Comparison of ENCODE assay signal across 16 mouse cellular contexts in genomic region chr11:6322086-6322485, GRCm38 (mm10).
"Had no signal": no experiment of that assay in that cellular context is flagged by ENCODE, and none has a peak within 500 bp of the region (broad histone marks: within the 10 kb centered on the region; RNA-seq: fewer than 3 reads in every experiment).

No protein-coding gene starts in this region.

- H3K27me3 ChIP-seq: neural tube, embryonic 13.5 days; neural tube, embryonic 15.5 days; stomach, embryonic 15.5 days had no signal

- H3K4me3 ChIP-seq: neural tube, embryonic 13.5 days; neural tube, embryonic 15.5 days; stomach, embryonic 15.5 days had no signal

- H3K4me2 ChIP-seq: neural tube, embryonic 13.5 days; neural tube, embryonic 15.5 days; stomach, embryonic 15.5 days had no signal

- DNase-seq: retina, postnatal 1 day; right cerebral cortex, adult 18-20 months; right cerebral cortex, postnatal 14 days; right cerebral cortex, postnatal 25 days; right cerebral cortex, postnatal 4 days; spleen, adult 18-20 months; thymus, adult 18-20 months; thymus, adult 2 months; thymus, postnatal 14 days; thymus, postnatal 25 days; thymus, postnatal 36 days; thymus, postnatal 4 days had no signal

- H3K4me1 ChIP-seq: neural tube, embryonic 13.5 days; neural tube, embryonic 15.5 days; stomach, embryonic 15.5 days had no signal

- H3K9me3 ChIP-seq: neural tube, embryonic 13.5 days; neural tube, embryonic 15.5 days; stomach, embryonic 15.5 days had no signal

- H3K27ac ChIP-seq: neural tube, embryonic 13.5 days; neural tube, embryonic 15.5 days; stomach, embryonic 15.5 days; stomach, postnatal 0 days had no signal

- H3K9ac ChIP-seq: neural tube, embryonic 13.5 days; neural tube, embryonic 15.5 days; stomach, embryonic 15.5 days had no signal
